Comparison of ENCODE assay signal across 19 mouse cellular contexts in genomic region chr6:45271537-45271936, GRCm38 (mm10).
DNase-seq lines count a peak whose midpoint lies in the region; ATAC-seq and TF ChIP-seq lines count a peak whose summit lies in the region.
"Had no signal": no experiment of that assay in that cellular context is flagged by ENCODE, and none has a peak within 500 bp of the region (broad histone marks: within the 10 kb centered on the region; RNA-seq: fewer than 3 reads in every experiment).

No protein-coding gene starts in this region.

- peak in 1 of 2 experiments; percentile 4 for DNase-seq in layer of hippocampus, adult 2 months (ENCODE audit: low spot score in 2 of 2)
- DNase-seq in layer of hippocampus, postnatal 25 days (ENCODE audit: extremely low spot score in 1 of 2, low spot score in 1 of 2): no peak
- peak; percentile 96 for DNase-seq in 416B (ENCODE audit: low read depth)
- peak; percentile 68 for DNase-seq in brain, adult 2 months (ENCODE audit: low read depth, low spot score)
- DNase-seq in lung, postnatal 25 days (ENCODE audit: low spot score): no peak
- no peak for DNase-seq in c-Kit-positive CD71-positive TER-119-positive erythroid progenitor cells, embryonic 14.5 days (ENCODE audit: low spot score)
- DNase-seq: cerebellum, adult 11-12 months; cerebellum, postnatal 25 days; gastrocnemius, postnatal 36 days; kidney, adult 11 months; thymus, postnatal 4 days had no signal

- TF ChIP-seq CTCF in layer of hippocampus, adult 2 months (conservative IDR thresholded peaks at IDR 0.05): no peak

- ATAC-seq in megakaryocyte progenitor cell, adult 5-6 weeks (replicated peaks; ENCODE audit: poor library complexity): peak; percentile 98
- ATAC-seq: forebrain, embryonic 15.5 days; hindbrain, embryonic 16.5 days; lung, postnatal 0 days had no signal

- H3K27ac ChIP-seq in layer of hippocampus, adult 2 months: peak overlapping the region; percentile 23; the same call in 1 of the 2 replicates
- H3K27ac ChIP-seq: forebrain, embryonic 15.5 days; kidney, postnatal 0 days; midbrain, embryonic 12.5 days had no signal

- H3K4me3 ChIP-seq in layer of hippocampus, adult 2 months: no peak overlapping the region
- H3K4me3 ChIP-seq: erythroblast, embryonic 14.5 days; forebrain, embryonic 15.5 days; heart, embryonic 12.5 days; midbrain, embryonic 12.5 days had no signal

Comparison
In these comparisons a context has a peak if more than half of its experiments do, and no peak if none do; other contexts are left out.
1. DNase-seq: peak in 416B (single experiment) and brain, adult 2 months (single experiment); none in layer of hippocampus, postnatal 25 days (0 of 2), lung, postnatal 25 days (single experiment) and c-Kit-positive CD71-positive TER-119-positive erythroid progenitor cells, embryonic 14.5 days (single experiment).